Mouse (Mus musculus) liver, postnatal 0 days (tissue): ENCODE results near the gene Rnf227.

Experiments used
- CTCF ChIP-seq: sonication (generic); IDR thresholded peaks from 2 replicates; pipeline ENCODE4 v1.5.1; 2016; ENCODE audit warnings: antibody characterized with exemption, low read depth
- EP300 ChIP-seq: IDR thresholded peaks from 2 replicates; pipeline ENCODE4 v1.6.1; 2016; ENCODE audit warnings: antibody characterized with exemption, low read depth, mild to moderate bottlenecking

GRCm38 (mm10) chr11:69366855-69367615 is 26.8 kb downstream of the Rnf227 start:
- TF ChIP-seq CTCF: no peak
- TF ChIP-seq EP300: no peak
